ENCODE assay signal across 8 mouse cellular contexts in genomic region chr19:42169322-42169975, GRCm38 (mm10). TPM values are rescaled to one million over a fixed set of nuclear protein-coding genes. Genes with fewer than 3 reads are reported as not detected.
DNase-seq lines count a peak whose midpoint lies in the region; ATAC-seq lines count a peak whose summit lies in the region.

No protein-coding gene starts in this region.

- no peak for ATAC-seq in hindbrain, embryonic 13.5 days (ENCODE audit: low FRiP score)
- no peak for ATAC-seq in embryonic facial prominence, embryonic 15.5 days (ENCODE audit: insufficient number of reproducible peaks, low FRiP score, low TSS enrichment, low read depth)
- ATAC-seq in liver, embryonic 16.5 days (ENCODE audit: low read depth), result peak; percentile 17
- ATAC-seq in activated CD4-positive, CD25-positive, alpha-beta regulatory T cell, adult 4 months, result no peak

- H3K4me2 ChIP-seq in hindbrain, embryonic 13.5 days, result peak overlapping the region; percentile 90
- H3K4me2 ChIP-seq in embryonic facial prominence, embryonic 15.5 days (replicated peaks), result peak overlapping the region; percentile 86; the same call in 1 of the 2 replicates
- H3K4me2 ChIP-seq in liver, embryonic 16.5 days (ENCODE audit: low read depth, low read length), result peak overlapping the region; percentile 72

- DNase-seq in hindbrain, embryonic 10.5 days (ENCODE audit: low spot score), result no peak
- peak; percentile 23 for DNase-seq in MN1 (ENCODE audit: low spot score)
- no peak for DNase-seq in ovary, postnatal 36 days (ENCODE audit: low spot score)
- DNase-seq in ovary, postnatal 10 days (ENCODE audit: low spot score), result no peak

- peaks cover 39% of the 10 kb centered on the region for H3K4me1 ChIP-seq in hindbrain, embryonic 13.5 days (replicated peaks)
- H3K4me1 ChIP-seq in hindbrain, embryonic 10.5 days (replicated peaks), result peaks cover 16% of the 10 kb centered on the region
- H3K4me1 ChIP-seq in embryonic facial prominence, embryonic 15.5 days, result peaks cover 20% of the 10 kb centered on the region
- peaks cover 21% of the 10 kb centered on the region for H3K4me1 ChIP-seq in liver, embryonic 16.5 days (ENCODE audit: control insufficient read depth, low read depth, low read length)

- WGBS in hindbrain, embryonic 13.5 days, result 74% methylated on average over 10 of the region's 10 CpGs
- 84% methylated on average over 10 of the region's 10 CpGs for WGBS in hindbrain, embryonic 10.5 days
- WGBS in embryonic facial prominence, embryonic 15.5 days, result 62% methylated on average over 10 of the region's 10 CpGs
- WGBS in liver, embryonic 16.5 days (ENCODE audit: insufficient replicate concordance), result 36% methylated on average over 10 of the region's 10 CpGs

- H3K9me3 ChIP-seq in hindbrain, embryonic 13.5 days, result no peaks in the 10 kb centered on the region
- no peaks in the 10 kb centered on the region for H3K9me3 ChIP-seq in hindbrain, embryonic 10.5 days
- H3K9me3 ChIP-seq in embryonic facial prominence, embryonic 15.5 days (replicated peaks), result no peaks in the 10 kb centered on the region
- H3K9me3 ChIP-seq in liver, embryonic 16.5 days (replicated peaks; ENCODE audit: control insufficient read depth, low read length), result no peaks in the 10 kb centered on the region

- peaks cover 26% of the 10 kb centered on the region for H3K27me3 ChIP-seq in hindbrain, embryonic 13.5 days
- H3K27me3 ChIP-seq in hindbrain, embryonic 10.5 days (ENCODE audit: insufficient read depth, poor library complexity, severe bottlenecking), result peaks cover 31% of the 10 kb centered on the region
- peaks cover 16% of the 10 kb centered on the region for H3K27me3 ChIP-seq in embryonic facial prominence, embryonic 15.5 days
- no peaks in the 10 kb centered on the region for H3K27me3 ChIP-seq in liver, embryonic 16.5 days (ENCODE audit: control insufficient read depth, insufficient read depth, low read depth, low read length)

- H3K27ac ChIP-seq in hindbrain, embryonic 13.5 days, result peak overlapping the region; percentile 70
- no peak overlapping the region for H3K27ac ChIP-seq in hindbrain, embryonic 10.5 days
- no peak overlapping the region for H3K27ac ChIP-seq in embryonic facial prominence, embryonic 15.5 days (replicated peaks)
- peak overlapping the region; percentile 67 for H3K27ac ChIP-seq in liver, embryonic 16.5 days (ENCODE audit: low read length)

- H3K36me3 ChIP-seq in hindbrain, embryonic 13.5 days, result no peaks in the 10 kb centered on the region
- no peaks in the 10 kb centered on the region for H3K36me3 ChIP-seq in hindbrain, embryonic 10.5 days
- H3K36me3 ChIP-seq in embryonic facial prominence, embryonic 15.5 days, result no peaks in the 10 kb centered on the region
- no peaks in the 10 kb centered on the region for H3K36me3 ChIP-seq in liver, embryonic 16.5 days (ENCODE audit: control insufficient read depth, insufficient read depth)

- H3K4me3 ChIP-seq in hindbrain, embryonic 13.5 days, result no peak overlapping the region
- no peak overlapping the region for H3K4me3 ChIP-seq in hindbrain, embryonic 10.5 days
- H3K4me3 ChIP-seq in embryonic facial prominence, embryonic 15.5 days (replicated peaks), result no peak overlapping the region
- H3K4me3 ChIP-seq in liver, embryonic 16.5 days (ENCODE audit: low read depth, low read length), result peak overlapping the region; percentile 80

- peak overlapping the region; percentile 55; the same call in 1 of the 2 replicates for H3K9ac ChIP-seq in hindbrain, embryonic 13.5 days
- H3K9ac ChIP-seq in embryonic facial prominence, embryonic 15.5 days, result no peak overlapping the region
- H3K9ac ChIP-seq in liver, embryonic 16.5 days (ENCODE audit: low read depth, low read length), result no peak overlapping the region; the same call in 1 of the 2 replicates

RNA-seq across cellular contexts. Expression of gene Zfyve27, which starts 5.7 kb away (rescaled TPM):
- polyA plus RNA-seq in hindbrain, embryonic 13.5 days (2015; fragmentation: Nextera tagmentation; extraction: Ambion mirVana), result 55.3 and 58.7 TPM in 2 replicates
- polyA plus RNA-seq in hindbrain, embryonic 10.5 days (2016; fragmentation: Nextera tagmentation; extraction: Ambion mirVana), result 35.3 and 40.2 TPM in 2 replicates
- 26.2 and 28.8 TPM in 2 replicates for polyA plus RNA-seq in embryonic facial prominence, embryonic 15.5 days (2015; fragmentation: Nextera tagmentation; extraction: Ambion mirVana)
- 8.5 and 9.9 TPM in 2 replicates for polyA plus RNA-seq in liver, embryonic 16.5 days (2015; fragmentation: Nextera tagmentation; extraction: Ambion mirVana)
- 10 to 100 TPM; 13.9 to 15.2 TPM for polyA plus RNA-seq in activated CD4-positive, CD25-positive, alpha-beta regulatory T cell, adult 4 months (2017; shearing (Covaris generic))

RNA-seq across cellular contexts. Expression of gene Marveld1, which starts 22.2 kb away (rescaled TPM):
- 1.5 and 1.7 TPM in 2 replicates for polyA plus RNA-seq in hindbrain, embryonic 13.5 days (2015; fragmentation: Nextera tagmentation; extraction: Ambion mirVana)
- polyA plus RNA-seq in hindbrain, embryonic 10.5 days (2016; fragmentation: Nextera tagmentation; extraction: Ambion mirVana), result 3.1 and 3.6 TPM in 2 replicates
- 15.2 and 20.3 TPM in 2 replicates for polyA plus RNA-seq in embryonic facial prominence, embryonic 15.5 days (2015; fragmentation: Nextera tagmentation; extraction: Ambion mirVana)
- 2.0 TPM in 2 replicates for polyA plus RNA-seq in liver, embryonic 16.5 days (2015; fragmentation: Nextera tagmentation; extraction: Ambion mirVana)
- polyA plus RNA-seq in activated CD4-positive, CD25-positive, alpha-beta regulatory T cell, adult 4 months (2017; shearing (Covaris generic)), result 1 to 10 TPM; 5.7 to 6.5 TPM

RNA-seq across cellular contexts. Expression of gene Sfrp5, which starts 32.6 kb away (rescaled TPM):
- polyA plus RNA-seq in hindbrain, embryonic 13.5 days (2015; fragmentation: Nextera tagmentation; extraction: Ambion mirVana), result 4.4 and 4.6 TPM in 2 replicates
- polyA plus RNA-seq in hindbrain, embryonic 10.5 days (2016; fragmentation: Nextera tagmentation; extraction: Ambion mirVana), result 0.26 and 0.46 TPM in 2 replicates
- polyA plus RNA-seq in embryonic facial prominence, embryonic 15.5 days (2015; fragmentation: Nextera tagmentation; extraction: Ambion mirVana), result 6.3 and 8.7 TPM in 2 replicates
- 0.37 TPM in 1 of 2 replicates, not detected in the other for polyA plus RNA-seq in liver, embryonic 16.5 days (2015; fragmentation: Nextera tagmentation; extraction: Ambion mirVana)
- polyA plus RNA-seq in activated CD4-positive, CD25-positive, alpha-beta regulatory T cell, adult 4 months (2017; shearing (Covaris generic)), result not detected

RNA-seq across cellular contexts. Expression of gene Avpi1, which starts 40.6 kb away (rescaled TPM):
- polyA plus RNA-seq in hindbrain, embryonic 13.5 days (2015; fragmentation: Nextera tagmentation; extraction: Ambion mirVana), result 6.4 and 8.6 TPM in 2 replicates
- 17.5 and 19.0 TPM in 2 replicates for polyA plus RNA-seq in hindbrain, embryonic 10.5 days (2016; fragmentation: Nextera tagmentation; extraction: Ambion mirVana)
- 51.0 and 53.6 TPM in 2 replicates for polyA plus RNA-seq in embryonic facial prominence, embryonic 15.5 days (2015; fragmentation: Nextera tagmentation; extraction: Ambion mirVana)
- 22.5 and 24.8 TPM in 2 replicates for polyA plus RNA-seq in liver, embryonic 16.5 days (2015; fragmentation: Nextera tagmentation; extraction: Ambion mirVana)
- 1 to 10 TPM; 9.2 to 9.7 TPM for polyA plus RNA-seq in activated CD4-positive, CD25-positive, alpha-beta regulatory T cell, adult 4 months (2017; shearing (Covaris generic))

Comparison
In these comparisons a context has a peak if more than half of its experiments do, and no peak if none do; other contexts are left out.
1. H3K27ac ChIP-seq: peak in hindbrain, embryonic 13.5 days (single experiment) and liver, embryonic 16.5 days (single experiment); none in hindbrain, embryonic 10.5 days (single experiment) and embryonic facial prominence, embryonic 15.5 days (single experiment).
2. Peak in every context shown above with its lines, with median percentiles within 50 percentile points of each other: H3K4me2 ChIP-seq.